Mouse (Mus musculus) gastrocnemius, adult 18-20 months (tissue): ENCODE measurements at regions not wholly inside any gene's neighbourhood (a gene's known extent, or its start where the extent isn't known, plus 50 kb on each side); places are given as distances from the start of the nearest gene placed in this dataset.

Source experiments
- DNase-seq: peaks from one replicate; pipeline ENCODE4 v3.0.0; 2021; ENCODE audit warnings: low spot score

DNA sequence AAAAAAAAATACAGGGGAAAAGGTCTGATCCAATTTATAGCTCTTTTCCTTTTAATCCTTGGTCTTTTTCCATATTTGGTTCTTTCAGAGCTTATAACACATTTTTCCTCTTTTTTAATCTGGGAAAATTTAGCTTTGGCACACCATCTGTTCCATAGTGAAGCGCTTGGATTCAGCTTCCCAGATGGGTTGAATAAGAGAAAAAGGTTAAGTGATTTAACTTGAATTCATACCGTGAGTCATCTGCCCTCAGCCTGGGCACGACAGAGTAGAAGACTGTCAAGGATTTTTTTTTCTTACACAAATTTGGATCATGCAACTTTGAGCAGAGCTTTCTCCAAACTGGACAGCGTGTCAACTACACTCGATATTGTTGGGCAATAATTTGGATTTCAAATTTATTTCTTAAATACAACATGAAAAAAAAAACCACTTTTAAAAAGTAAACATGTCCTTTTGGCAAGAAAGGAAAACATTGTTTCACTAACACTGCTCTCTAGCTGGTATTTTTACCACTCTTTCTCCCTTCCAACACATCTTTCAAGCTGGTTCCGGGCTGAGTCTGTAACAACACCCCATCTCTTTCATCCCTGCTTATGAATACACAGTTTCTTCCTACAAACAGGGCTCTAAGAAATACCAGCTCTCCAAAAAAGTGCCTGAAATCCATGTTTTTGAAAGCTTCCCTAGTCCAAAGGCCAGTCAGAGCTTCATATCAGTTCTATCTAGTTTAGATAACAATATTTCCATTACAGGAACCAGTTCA, 177.8 kb downstream of the Spry2 start:
- DNase-seq: no peak

DNA sequence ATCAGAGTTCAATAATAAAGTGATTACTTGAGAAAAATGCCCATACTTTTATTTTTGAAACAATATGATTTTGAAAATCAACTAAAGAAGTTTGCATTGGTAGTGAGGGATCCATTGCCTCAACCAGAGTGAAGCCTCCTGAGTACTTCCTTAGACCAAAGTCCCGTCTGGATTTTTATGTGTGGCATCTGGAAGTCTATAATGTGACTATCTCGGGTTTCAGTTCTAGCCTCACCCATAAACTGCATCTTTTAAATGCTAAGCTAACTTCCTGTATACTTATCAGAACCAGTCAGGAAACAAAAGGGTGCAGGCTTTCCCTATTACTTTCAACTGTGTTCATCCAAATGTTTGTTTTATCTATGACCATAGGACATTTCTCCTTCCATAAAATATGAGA, 178.8 kb downstream of the Spry2 start:
- DNase-seq: no peak

DNA sequence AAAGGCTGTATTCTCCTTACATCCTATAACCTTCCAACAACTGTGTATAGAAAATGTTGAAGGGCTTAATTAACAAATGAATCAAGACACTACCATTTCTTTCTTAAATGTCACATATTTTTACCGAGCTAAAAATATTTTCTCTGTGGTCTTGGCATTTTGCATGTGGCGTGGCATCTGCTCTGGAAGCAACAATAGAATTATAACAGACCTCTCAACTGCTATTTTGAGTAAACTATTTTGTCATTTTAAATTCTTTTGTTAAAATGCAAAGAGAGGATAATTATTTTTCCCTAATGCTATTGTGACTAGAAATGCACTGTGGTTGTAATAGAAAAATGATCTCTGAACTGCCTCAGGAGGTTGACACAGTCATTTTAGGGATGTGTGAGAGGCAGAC, 187.9 kb downstream of the Spry2 start:
- no peak for DNase-seq

DNA sequence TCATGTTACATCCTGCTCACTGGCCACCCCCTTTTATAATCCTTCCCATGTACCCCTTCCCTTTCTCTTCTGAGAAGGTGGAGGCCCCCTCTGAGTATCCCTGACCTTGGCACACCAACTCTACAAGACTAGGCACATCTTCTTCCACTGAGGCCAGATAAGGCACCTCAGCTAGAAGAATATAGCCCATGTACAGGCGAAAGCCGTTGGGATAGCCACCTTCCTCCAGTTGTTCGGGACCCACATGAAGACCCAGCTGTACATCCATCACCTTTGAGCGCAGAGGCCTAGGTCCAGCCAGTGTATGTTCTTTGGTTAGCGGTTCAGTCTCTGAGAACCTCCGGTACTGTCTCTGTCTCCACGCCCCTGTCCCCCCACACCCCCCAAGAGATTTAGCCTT, 189.9 kb downstream of the Spry2 start:
- DNase-seq: no peak

DNA sequence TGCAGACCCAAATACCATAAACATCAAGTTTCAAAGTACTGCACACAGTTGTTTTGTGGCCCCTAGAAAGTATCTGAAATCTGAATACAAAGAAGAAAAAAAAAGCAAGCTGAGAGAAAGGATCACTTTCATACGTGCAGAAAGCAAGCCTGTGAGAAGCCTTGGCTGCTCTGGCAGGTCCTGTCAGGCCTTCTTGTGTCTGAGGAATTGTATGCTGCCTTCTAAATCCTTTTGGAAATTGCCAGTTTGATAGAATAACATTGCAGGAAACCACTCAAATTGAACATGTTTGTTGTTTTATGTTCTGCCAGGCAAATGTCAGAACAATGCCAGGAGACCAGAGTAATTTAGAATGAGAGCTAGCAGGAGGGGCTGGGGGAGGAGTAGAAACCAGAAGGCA, 198.0 kb downstream of the Spry2 start:
- no peak for DNase-seq

DNA sequence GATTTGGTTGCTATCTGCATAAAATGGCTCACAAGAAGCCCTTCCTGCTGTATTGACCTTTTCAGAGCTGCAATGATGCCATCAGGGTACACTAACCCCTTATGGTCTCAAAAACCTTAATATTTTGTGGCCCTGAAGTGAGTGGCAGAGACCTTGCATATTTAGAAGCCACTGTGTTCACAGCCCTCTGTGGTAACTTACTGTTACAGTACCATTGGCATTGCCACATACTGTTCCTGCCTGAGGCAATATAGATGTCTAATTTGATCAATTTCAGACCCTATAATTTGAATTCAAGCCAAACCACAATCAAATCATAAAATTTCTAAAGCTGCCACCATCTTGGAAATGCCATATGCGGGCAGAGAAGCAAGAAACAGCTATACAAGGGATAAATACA, 198.5 kb downstream of the Spry2 start:
- no peak for DNase-seq

DNA sequence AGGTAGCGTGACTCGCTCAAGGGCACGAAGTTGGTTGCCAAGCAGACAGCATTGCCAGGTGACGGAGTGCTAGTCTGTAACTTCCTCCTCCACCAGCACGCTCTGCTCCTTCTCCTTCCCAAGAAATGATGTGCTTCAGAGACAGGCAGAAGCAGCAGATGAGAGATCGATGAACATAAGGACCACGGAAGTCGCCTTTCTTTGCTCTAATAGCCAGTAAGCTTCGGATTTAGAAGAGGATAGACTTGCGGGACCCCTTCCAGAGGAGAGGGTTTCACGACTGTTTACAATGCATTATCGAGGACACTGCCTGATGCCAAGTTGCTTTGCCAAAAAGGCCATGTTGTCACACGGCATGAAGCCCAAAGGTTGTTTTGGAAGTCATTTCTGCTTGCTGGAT, 199.2 kb downstream of the Spry2 start:
- DNase-seq: no peak

DNA sequence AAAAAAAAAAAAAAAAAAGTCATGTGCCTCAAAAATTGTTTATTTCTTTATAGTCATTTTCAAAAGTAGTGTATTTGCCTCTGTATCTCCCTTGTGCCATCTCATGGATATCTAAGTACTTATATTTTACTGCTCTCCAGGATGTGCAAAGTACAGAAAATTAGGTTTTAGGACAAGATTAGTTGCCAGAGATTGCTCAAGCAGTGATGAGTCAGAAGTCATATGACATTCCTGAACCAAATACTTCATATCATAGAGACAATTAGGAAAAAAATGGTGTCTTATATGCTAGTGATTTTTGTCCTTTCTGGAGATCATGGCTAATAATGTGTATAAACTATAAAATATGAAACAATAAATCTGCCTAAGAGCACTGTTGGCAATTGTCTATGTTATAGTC, 201.7 kb downstream of the Spry2 start:
- DNase-seq: no peak

DNA sequence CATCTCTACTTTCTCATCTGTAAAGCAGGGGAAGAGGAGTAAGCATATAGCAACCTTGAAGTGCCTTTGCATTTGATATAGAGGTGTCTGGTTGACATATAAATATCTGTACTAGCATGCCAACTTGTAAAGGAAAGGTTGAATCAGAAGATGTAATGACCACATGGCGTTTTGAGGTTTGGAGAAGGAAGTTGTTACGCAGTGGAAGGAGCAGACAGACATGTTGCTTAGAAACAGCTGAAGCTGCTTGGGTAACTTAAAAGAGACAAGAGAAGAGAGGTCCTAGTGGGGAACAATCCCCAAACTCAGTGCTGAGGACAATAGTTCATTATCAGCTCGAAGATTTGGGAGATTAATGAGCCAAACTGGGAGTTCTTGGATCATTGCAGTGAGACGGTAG, 202.9 kb downstream of the Spry2 start:
- DNase-seq: no peak

DNA sequence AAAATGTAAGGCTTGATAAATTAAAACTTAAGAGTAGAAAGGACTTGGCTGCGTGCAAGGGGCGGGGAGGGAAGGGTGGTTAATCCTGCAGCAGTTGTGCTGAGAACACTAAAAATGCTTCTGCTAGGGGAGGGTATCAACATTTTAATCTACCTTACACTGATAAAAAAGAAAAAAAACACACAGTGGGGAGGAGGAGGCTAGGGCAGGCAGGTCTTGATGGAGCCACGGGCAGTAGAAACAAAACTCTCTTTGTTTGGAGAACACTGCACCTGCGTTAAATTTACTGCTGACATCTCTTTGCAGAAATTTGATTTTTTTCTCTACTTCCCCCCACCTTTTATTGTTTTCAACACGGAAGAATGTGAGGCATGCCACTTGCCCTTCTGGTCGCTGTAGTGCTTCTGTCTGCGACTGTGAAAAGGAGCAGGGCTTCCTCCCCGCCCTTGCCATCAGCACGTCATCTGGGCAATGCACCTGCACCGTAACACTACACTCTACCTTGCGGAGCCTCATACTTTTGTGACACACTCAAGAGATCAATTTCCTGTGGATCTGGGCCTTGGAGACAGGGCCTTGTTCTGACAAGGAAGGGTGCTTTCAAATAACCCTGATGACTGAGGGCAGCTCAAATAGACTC, 211.7 kb downstream of the Spry2 start:
- DNase-seq: no peak

DNA sequence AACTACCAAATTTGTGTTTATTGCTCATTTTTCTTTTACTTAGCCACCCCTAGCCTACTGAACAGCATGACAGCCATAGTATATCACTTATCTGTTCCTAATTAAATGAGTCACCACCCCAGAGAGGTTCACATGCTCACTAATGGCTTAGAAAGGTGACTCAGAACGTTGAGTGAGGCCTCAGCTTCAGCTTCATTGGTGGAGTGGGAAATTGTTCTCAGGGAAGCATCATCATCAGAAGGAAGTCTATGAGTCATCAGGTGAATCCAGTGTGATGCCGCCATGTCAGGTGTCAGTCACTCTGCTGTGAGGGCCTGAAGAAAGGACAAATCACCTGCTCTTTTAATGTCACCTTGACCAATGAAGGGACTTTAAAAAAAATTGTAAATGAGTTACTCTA, 212.3 kb downstream of the Spry2 start:
- no peak for DNase-seq

DNA sequence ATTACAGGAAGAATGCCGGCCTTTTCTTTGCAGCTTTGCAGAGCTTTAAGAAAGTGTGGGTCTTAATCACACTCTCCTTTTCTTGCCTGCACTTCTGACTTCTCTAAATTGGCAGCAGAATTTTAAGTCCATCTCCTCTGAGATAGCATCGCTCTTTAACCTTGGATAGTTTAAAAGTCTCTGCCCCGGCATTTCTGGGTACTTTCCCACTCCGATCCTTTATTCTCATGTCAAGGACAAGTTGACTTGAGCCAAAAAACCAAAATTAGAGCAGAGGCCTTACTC, 220.0 kb downstream of the Spry2 start:
- no peak for DNase-seq

DNA sequence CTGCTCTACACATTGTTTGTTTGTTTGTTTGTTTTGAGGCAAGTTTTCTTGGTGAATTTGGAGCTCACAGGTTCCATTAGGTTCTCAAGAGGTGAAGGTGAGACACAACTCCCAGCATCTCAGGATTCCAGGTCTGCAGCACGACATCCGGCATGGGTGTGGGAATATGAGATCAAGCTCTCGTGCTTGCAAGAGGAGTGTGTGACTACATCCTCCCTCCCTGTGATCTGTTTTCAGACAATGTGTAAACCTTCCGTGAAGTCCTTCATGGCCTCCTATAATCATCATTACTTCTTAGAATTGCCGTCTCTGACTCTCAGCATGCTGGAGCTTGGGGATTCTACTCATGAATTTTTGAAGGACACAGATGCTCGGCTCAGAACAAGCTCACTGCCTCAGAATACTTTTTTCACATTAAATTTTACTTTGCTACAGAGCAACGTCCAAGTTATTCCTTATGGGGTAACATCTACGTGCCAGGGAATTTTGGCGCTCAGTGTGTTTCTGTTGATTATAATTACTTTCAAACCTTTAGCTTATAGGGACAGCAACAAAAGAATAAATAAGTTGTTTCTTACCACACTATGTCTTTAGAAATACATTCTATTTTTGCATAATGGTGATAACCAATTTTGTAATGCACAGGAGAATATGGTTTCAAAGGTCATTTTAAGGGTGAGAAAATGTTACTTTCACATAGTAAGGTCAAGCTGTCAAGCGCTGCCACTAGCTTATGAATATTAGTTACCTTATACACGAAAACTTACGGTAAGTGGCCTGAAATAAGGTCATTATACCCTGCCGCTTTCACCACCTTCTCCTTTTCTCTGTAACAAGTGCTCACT, 220.6 kb downstream of the Spry2 start:
- DNase-seq: no peak

DNA sequence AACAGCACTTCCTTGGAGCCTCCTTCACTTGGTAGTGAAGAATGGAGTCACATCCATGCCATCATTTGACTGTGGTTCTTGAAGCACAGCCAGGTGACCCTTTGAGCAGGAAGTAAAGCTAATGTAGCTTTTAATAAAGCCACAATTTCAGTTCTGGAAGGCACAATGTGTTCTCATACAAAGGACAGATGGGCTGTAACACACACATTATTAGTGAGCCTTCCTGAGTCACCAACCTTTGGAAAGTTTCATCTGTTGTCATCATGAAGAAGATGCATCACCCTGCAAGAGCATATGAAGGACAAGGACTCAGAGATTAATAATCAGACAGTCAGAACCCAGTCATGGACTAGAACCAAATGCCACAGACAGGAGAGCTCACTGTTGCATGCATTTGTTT, 221.6 kb downstream of the Spry2 start:
- no peak for DNase-seq

DNA sequence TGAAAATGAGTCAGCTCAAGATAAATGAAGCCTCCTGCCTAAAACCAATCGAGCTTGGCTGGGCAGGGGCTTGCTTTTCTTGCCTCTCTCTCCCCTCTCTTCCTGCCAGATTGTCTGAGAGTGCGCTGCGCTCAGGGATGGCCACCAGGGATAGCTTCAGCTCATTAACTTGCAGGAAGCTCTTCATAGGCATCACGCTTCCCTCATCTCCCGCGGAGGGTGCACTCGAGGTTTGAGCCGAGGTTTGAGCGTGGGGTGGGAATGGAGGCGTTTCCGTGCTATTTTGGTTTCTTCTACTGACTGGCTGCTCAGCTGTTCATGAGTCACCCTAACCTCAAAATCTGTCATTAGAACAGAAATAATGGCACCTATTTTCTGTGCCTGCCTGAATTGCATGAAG, 227.7 kb downstream of the Spry2 start:
- no peak for DNase-seq

DNA sequence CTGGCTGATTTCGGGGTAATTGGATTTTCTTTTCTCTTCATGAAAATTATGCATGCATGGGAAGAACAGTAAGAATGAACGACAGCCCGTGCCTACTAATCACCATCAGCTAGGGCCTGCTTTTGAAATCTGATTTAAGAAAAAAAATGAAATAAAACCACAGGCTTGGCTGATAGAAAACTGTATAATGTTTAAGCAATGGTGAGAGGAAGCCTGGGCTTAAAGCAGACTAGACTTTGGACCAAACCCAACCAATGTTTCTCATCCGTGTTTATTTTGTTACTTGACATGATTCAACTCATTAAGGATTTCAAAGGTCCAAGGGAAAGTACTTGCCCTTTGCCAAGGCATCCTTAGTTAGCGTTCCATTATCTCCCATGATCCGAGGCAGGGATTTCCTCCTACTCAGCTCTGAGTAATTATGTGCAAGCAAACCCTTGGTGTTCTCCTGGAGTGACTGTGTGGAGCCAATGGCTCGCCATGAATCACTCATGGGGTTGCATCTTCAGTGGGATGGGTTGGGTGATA, 231.9 kb downstream of the Spry2 start:
- no peak for DNase-seq

DNA sequence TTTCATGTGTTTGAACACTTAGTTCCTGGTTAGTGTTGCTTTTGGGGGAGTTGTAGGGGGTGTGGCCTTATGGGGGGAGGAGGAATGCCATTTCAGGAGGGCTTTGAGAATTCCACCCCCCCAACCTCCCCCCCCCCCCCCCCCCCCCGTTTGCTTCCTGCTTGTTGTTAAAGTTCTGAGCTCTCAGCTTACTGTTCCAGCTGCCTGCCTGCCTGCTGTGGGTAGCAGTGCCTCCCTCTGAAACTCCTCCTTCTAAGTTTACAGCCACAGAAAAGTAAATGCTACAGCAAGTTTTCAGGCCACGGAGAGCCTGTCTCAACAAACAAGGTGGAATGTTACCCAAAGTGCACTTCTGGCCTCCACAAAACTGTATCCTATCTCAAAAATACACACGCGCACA, 233.1 kb downstream of the Spry2 start:
- DNase-seq: no peak

DNA sequence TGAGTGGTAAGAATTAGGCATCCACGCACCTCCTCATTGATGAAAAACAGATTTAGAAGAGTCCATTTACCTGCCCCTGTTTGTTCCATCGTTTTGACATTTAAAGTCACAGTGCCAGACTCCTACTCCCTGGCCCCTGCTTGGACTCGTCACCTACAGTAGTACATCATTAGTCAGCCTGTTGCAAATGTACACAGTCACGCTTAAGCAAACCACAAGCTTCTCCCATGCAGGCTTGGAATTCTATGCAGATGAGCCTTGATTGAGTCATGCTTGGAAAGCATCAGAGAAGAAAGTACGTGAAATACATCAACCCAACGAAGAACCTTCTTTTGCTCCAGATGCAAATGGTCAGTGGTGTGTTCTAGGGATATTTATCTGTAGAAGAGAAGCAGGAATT, 233.8 kb downstream of the Spry2 start:
- DNase-seq: no peak

DNA sequence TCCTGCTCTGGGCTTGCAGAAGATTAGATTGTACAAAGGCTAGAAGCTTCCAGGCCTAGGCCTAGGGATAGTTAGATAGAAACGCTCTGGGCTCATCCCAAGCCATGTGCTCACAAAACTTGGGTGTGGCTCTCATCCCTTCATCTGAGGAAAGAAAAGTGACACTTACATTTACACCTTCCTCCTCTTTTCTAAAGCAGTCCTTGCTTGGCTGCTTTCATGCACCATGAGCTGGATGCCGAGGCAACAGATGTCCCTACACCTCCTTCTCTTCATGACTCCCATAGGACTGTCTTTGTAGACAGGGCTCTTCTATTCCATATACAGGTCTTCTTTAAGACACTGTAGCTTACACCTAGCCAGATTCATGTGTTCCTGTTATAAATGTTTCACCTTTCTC, 238.3 kb downstream of the Spry2 start:
- DNase-seq: no peak

DNA sequence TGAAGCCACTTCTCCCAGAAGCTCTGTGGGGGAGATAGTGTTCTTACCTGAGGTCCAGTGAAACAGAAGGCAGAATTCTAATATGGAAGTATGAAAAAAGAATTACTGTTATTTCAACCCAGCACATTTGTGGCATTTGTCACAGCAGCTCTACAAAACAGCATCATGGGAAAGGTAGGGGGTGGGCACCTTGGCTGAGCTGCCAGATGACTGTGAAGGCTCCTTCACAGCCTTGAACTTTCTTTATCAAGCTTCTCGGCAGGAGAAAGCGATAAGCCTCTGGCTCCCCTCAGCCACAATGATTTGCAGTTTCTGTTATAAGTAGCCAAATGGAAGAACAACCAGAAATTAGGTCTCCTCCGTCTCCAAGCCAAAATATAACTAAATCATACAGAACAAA, 249.5 kb downstream of the Spry2 start:
- DNase-seq: no peak

DNA sequence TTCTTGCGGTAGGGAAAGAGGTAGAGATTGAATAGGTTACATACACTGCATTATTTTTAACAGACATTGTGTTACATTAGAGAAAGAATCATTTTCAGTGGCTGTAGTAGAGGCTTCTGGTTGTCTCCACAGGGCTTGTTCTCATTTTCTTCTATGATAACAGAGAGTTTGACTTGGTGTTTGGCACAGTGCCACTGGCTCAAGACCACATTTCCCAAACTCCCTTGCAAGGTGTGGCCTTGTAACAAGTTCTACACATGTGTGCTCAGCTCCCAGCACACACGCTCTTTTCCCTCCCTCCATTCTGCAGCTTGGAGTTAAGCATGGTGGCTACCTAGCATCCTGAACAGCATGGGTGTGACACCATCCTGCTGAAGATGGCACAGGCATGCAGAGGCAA, 252.2 kb downstream of the Spry2 start:
- DNase-seq: no peak

DNA sequence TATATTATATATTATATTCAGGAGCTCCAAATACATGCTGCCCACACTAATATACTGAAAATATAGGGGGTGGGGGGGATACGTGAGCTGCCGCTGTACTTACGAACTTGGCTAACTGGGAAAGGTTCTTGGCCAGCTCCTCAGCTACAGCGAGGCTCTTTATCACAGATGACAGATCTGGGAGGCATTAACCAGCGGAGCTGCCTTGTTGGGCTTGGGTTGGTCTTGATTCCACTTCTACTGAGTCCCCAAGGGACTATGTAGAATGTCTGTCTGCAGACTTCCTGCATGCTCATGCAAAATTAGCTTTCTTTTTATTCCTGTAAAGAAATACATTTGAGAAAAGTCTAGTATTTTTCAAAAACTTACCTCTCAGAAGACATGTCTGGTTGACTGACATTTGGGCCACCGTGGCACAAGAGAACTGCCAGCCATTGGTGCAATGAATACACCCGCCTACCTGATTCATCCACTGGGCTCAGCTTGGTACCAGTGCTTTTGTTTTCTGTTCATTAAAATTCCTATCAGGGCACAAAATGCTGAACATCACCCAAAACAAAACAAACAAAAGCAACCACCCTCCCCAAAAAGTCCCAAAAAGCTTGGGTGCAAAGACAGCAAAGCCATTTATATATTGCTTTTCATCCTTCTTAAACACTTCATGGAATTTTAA, 253.2 kb downstream of the Spry2 start:
- no peak for DNase-seq
